Comparison of ENCODE assay signal across 8 mouse cellular contexts in genomic region chr4:13658843-13659511, GRCm38 (mm10).
A peak's percentile ranks its signal among the peaks of the same experiment; 100 is the strongest.
DNase-seq lines count a peak whose midpoint lies in the region; ATAC-seq lines count a peak whose summit lies in the region.

No protein-coding gene starts in this region.

- peak; percentile 41 for DNase-seq in forebrain, embryonic 11.5 days (ENCODE audit: low spot score)
- no peak for DNase-seq in forebrain, embryonic 10.5 days (ENCODE audit: extremely low spot score, low spot score)
- DNase-seq in midbrain, embryonic 10.5 days (ENCODE audit: low spot score), result no peak
- peak; percentile 45 for DNase-seq in lung, postnatal 10 days
- DNase-seq in urinary bladder, postnatal 36 days (ENCODE audit: low spot score in 2 of 2), result no peak
- no peak for DNase-seq in urinary bladder, postnatal 10 days (ENCODE audit: low spot score)

- H3K4me2 ChIP-seq in forebrain, embryonic 11.5 days (ENCODE audit: low read depth, low read length, severe bottlenecking), result no peak overlapping the region
- H3K4me2 ChIP-seq in midbrain, embryonic 13.5 days (replicated peaks), result no peak overlapping the region
- no peak overlapping the region for H3K4me2 ChIP-seq in forebrain, embryonic 15.5 days (replicated peaks)

- no peak overlapping the region for H3K4me3 ChIP-seq in forebrain, embryonic 11.5 days (ENCODE audit: low read depth, low read length)
- no peak overlapping the region for H3K4me3 ChIP-seq in forebrain, embryonic 10.5 days
- H3K4me3 ChIP-seq in midbrain, embryonic 13.5 days (replicated peaks), result no peak overlapping the region
- no peak overlapping the region for H3K4me3 ChIP-seq in midbrain, embryonic 10.5 days
- no peak overlapping the region for H3K4me3 ChIP-seq in forebrain, embryonic 15.5 days

- H3K27ac ChIP-seq in forebrain, embryonic 11.5 days (ENCODE audit: low read depth, low read length), result no peak overlapping the region
- H3K27ac ChIP-seq in forebrain, embryonic 10.5 days, result no peak overlapping the region
- peak overlapping the region; percentile 32; the same call in 1 of the 2 replicates for H3K27ac ChIP-seq in midbrain, embryonic 13.5 days
- no peak overlapping the region for H3K27ac ChIP-seq in midbrain, embryonic 10.5 days (replicated peaks)
- peak overlapping the region; percentile 79 for H3K27ac ChIP-seq in forebrain, embryonic 15.5 days (replicated peaks)

- H3K9ac ChIP-seq in forebrain, embryonic 11.5 days (ENCODE audit: low read length), result no peak overlapping the region
- H3K9ac ChIP-seq in midbrain, embryonic 13.5 days (replicated peaks), result no peak overlapping the region
- H3K9ac ChIP-seq in forebrain, embryonic 15.5 days (replicated peaks), result no peak overlapping the region

- 72% methylated on average over 3 of the region's 3 CpGs for WGBS in forebrain, embryonic 11.5 days
- 77% methylated on average over 3 of the region's 3 CpGs for WGBS in forebrain, embryonic 10.5 days
- WGBS in midbrain, embryonic 13.5 days, result 61% methylated on average over 3 of the region's 3 CpGs
- WGBS in midbrain, embryonic 10.5 days, result 85% methylated on average over 3 of the region's 3 CpGs
- 16% methylated on average over 3 of the region's 3 CpGs for WGBS in forebrain, embryonic 15.5 days

- no peaks in the 10 kb centered on the region for H3K36me3 ChIP-seq in forebrain, embryonic 11.5 days (ENCODE audit: control insufficient read depth, insufficient read depth, low read length)
- H3K36me3 ChIP-seq in forebrain, embryonic 10.5 days (replicated peaks), result no peaks in the 10 kb centered on the region
- H3K36me3 ChIP-seq in midbrain, embryonic 13.5 days, result no peaks in the 10 kb centered on the region
- no peaks in the 10 kb centered on the region for H3K36me3 ChIP-seq in midbrain, embryonic 10.5 days
- H3K36me3 ChIP-seq in forebrain, embryonic 15.5 days, result no peaks in the 10 kb centered on the region

- H3K4me1 ChIP-seq in forebrain, embryonic 11.5 days (replicated peaks; ENCODE audit: control insufficient read depth, insufficient read depth, low read length), result no peaks in the 10 kb centered on the region
- 0 out of 2 replicates have a peak, but pooled peaks cover 4% of the 10 kb centered on the region for H3K4me1 ChIP-seq in forebrain, embryonic 10.5 days
- peaks cover 5% of the 10 kb centered on the region for H3K4me1 ChIP-seq in midbrain, embryonic 13.5 days (replicated peaks)
- H3K4me1 ChIP-seq in midbrain, embryonic 10.5 days, result no peaks in the 10 kb centered on the region
- peaks cover 8% of the 10 kb centered on the region for H3K4me1 ChIP-seq in forebrain, embryonic 15.5 days

- no peaks in the 10 kb centered on the region for H3K9me3 ChIP-seq in forebrain, embryonic 11.5 days (ENCODE audit: control insufficient read depth, low read length)
- no peaks in the 10 kb centered on the region for H3K9me3 ChIP-seq in forebrain, embryonic 10.5 days
- no peaks in the 10 kb centered on the region for H3K9me3 ChIP-seq in midbrain, embryonic 13.5 days
- H3K9me3 ChIP-seq in midbrain, embryonic 10.5 days (replicated peaks), result no peaks in the 10 kb centered on the region
- no peaks in the 10 kb centered on the region for H3K9me3 ChIP-seq in forebrain, embryonic 15.5 days

- no peaks in the 10 kb centered on the region for H3K27me3 ChIP-seq in forebrain, embryonic 11.5 days (ENCODE audit: control insufficient read depth, insufficient read depth, low read length)
- no peaks in the 10 kb centered on the region for H3K27me3 ChIP-seq in forebrain, embryonic 10.5 days (ENCODE audit: poor library complexity, severe bottlenecking)
- H3K27me3 ChIP-seq in midbrain, embryonic 13.5 days, result no peaks in the 10 kb centered on the region
- no peaks in the 10 kb centered on the region for H3K27me3 ChIP-seq in midbrain, embryonic 10.5 days (ENCODE audit: low read depth, poor library complexity, severe bottlenecking)
- no peaks in the 10 kb centered on the region for H3K27me3 ChIP-seq in forebrain, embryonic 15.5 days

- peak; percentile 63 for ATAC-seq in forebrain, embryonic 11.5 days (replicated peaks; ENCODE audit: low FRiP score)
- peak; percentile 90 for ATAC-seq in midbrain, embryonic 13.5 days
- ATAC-seq in forebrain, embryonic 15.5 days (replicated peaks), result peak; percentile 97

Comparison
In these comparisons a context has a peak if more than half of its experiments do, and no peak if none do; other contexts are left out.
1. DNase-seq: peak in forebrain, embryonic 11.5 days (single experiment) and lung, postnatal 10 days (single experiment); none in forebrain, embryonic 10.5 days (single experiment), midbrain, embryonic 10.5 days (single experiment), urinary bladder, postnatal 36 days (0 of 2) and urinary bladder, postnatal 10 days (single experiment).
2. H3K27ac ChIP-seq: peak in midbrain, embryonic 13.5 days (single experiment) and forebrain, embryonic 15.5 days (single experiment); none in forebrain, embryonic 11.5 days (single experiment), forebrain, embryonic 10.5 days (single experiment) and midbrain, embryonic 10.5 days (single experiment).
3. Peak in every context shown above with its lines, with median percentiles within 50 percentile points of each other: ATAC-seq.